Mouse (Mus musculus): ENCODE measurements around the gene 1700028K03Rik. TPM values are rescaled to one million over a fixed set of nuclear protein-coding genes. Genes with fewer than 3 reads are reported as not detected.

The 1700028K03Rik gene
- polyA plus RNA-seq, 1 experiment from 2014 or later: 0.04 TPM

DNA sequence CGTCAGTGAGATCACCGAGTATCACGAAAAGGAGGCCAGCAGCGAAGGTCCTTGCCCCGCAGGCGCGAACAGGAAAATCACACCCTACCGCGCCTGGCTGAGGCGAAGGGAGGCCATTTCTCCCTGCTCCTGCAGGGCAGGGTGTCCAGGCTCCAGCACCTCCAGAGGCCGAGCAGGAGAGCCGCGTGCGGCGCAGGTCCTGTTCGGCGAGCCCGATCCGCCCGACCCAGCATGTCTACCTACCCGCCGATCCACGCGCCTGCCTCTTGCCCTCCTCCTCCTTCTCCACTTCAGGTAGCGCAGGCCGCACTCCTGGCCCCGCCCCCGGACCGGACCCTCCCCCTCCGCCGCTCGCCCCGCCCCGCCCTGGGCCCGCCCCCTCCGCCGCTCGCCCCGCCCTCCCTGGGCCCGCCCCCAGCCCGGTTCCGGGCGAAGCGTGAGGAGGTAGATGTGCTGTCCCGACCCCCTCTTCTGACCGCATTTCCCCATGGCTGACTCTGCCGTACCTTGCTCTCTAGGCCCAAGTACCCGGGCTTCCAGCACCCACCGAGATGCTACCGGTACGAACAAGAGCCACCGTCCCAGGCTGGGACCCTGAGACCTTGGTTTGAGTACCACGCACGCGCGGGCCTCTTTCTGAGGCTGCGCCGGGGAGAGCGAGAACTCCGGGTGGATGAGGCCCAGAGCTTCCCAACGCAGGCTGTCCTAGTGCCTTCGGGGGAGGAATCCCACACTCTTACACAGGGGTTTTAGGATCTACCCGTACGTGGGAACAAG is 63.0 kb downstream of the 1700028K03Rik start, which contains the start of the genes Rpap2 and Glmn:
TSS of gene Rpap2 (plus strand) at position 73 of the 777 bp plus-strand sequence.
TSS of gene Glmn (minus strand) at position 588 of the 777 bp plus-strand sequence.
- Histone ChIP-seq H3K4me3 (ENCODE audit: low read depth, low read length) (peak within 1 kb of the TSS; percentile 72), H3K9ac (peak within 1 kb of the TSS; percentile 71), H3K27me3 (ENCODE audit: insufficient read depth, low read length) (no peaks in the 10 kb centered on the region), H3K4me2 (peak within 1 kb of the TSS; percentile 81), H3K27ac (ENCODE audit: low read depth) (peak within 1 kb of the TSS; percentile 84), H3K4me1 (ENCODE audit: insufficient read depth) (0 out of 2 replicates have a peak, but pooled peaks cover 3% of the 10 kb centered on the region), H3K36me3 (ENCODE audit: insufficient read depth) (peaks cover 14% of the 10 kb centered on the region), H3K9me3 (ENCODE audit: low read depth, low read length) (no peaks in the 10 kb centered on the region)
- peak; percentile 88 for DNase-seq
- TF ChIP-seq CTCF (IDR thresholded peaks at IDR 0.05; ENCODE audit: low read depth): no peak
- peak; percentile 96 for ATAC-seq (ENCODE audit: insufficient read depth)
- WGBS: 1% methylated on average over 59 of the region's 64 CpGs

DNA sequence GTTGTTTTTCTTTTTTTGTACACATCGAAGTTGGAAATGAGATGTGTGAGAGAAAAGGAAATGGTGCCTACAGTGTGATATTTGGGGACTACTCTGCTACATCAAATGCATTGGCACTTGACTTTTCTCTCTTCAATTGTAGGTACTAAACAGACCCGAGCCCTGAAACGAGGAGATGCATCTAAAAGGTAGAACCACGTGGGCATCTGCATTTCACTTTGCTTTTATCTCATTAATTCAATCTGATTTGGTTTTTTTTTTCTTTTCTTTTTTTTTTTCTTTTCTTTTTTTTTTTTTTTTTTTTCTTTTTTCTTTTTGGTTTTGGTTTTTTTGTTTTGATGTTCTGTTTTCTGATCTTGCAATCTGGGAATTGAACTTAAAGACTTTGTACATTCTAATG is 63.9 kb downstream of the 1700028K03Rik start:
- Histone ChIP-seq H3K27me3 (ENCODE audit: insufficient read depth, low read length) (no peaks in the 10 kb centered on the region), H3K9me3 (ENCODE audit: low read depth, low read length) (no peaks in the 10 kb centered on the region), H3K4me2 (peak overlapping the region; percentile 81), H3K27ac (ENCODE audit: low read depth) (no peak overlapping the region), H3K4me3 (ENCODE audit: low read depth, low read length) (peak overlapping the region; percentile 72), H3K36me3 (ENCODE audit: insufficient read depth) (peaks cover 17% of the 10 kb centered on the region), H3K4me1 (ENCODE audit: insufficient read depth) (0 out of 2 replicates have a peak, but pooled peaks cover 3% of the 10 kb centered on the region), H3K9ac (peak overlapping the region; percentile 71; the same call in 1 of the 2 replicates)
- 22% methylated on average over 4 of the region's 4 CpGs for WGBS
- DNase-seq (peak; percentile 11), ATAC-seq (ENCODE audit: insufficient read depth) (no peak)
- TF ChIP-seq CTCF (IDR thresholded peaks at IDR 0.05; ENCODE audit: low read depth): no peak

Other genes with a start within 250 kb of the 1700028K03Rik start
- 23.8 and 23.9 TPM in 2 replicates for gene Tgfbr3, start 245.1 kb upstream of the 1700028K03Rik start, polyA plus RNA-seq (2014; fragmentation: Nextera tagmentation; extraction: Ambion mirVana)
- 1.4 and 1.5 TPM in 2 replicates for gene Brdt, start 203.6 kb upstream of the 1700028K03Rik start, polyA plus RNA-seq (2014; fragmentation: Nextera tagmentation; extraction: Ambion mirVana)
- gene Ephx4, start 132.0 kb upstream of the 1700028K03Rik start, polyA plus RNA-seq (2014; fragmentation: Nextera tagmentation; extraction: Ambion mirVana): 1.6 and 2.2 TPM in 2 replicates
- gene Lpcat2b, start 103.2 kb upstream of the 1700028K03Rik start, polyA plus RNA-seq (2014; fragmentation: Nextera tagmentation; extraction: Ambion mirVana): not detected in 2 replicates
- gene Btbd8, start 96.7 kb upstream of the 1700028K03Rik start, polyA plus RNA-seq (2014; fragmentation: Nextera tagmentation; extraction: Ambion mirVana): 4.3 and 5.9 TPM in 2 replicates
- gene Gm42669, start 27.1 kb upstream of the 1700028K03Rik start, polyA plus RNA-seq (2014; fragmentation: Nextera tagmentation; extraction: Ambion mirVana): 0.41 and 0.43 TPM in 2 replicates
- 17.5 and 17.8 TPM in 2 replicates for gene Rpap2, start 62.7 kb downstream of the 1700028K03Rik start, polyA plus RNA-seq (2014; fragmentation: Nextera tagmentation; extraction: Ambion mirVana)
- gene Glmn, start 63.2 kb downstream of the 1700028K03Rik start, polyA plus RNA-seq (2014; fragmentation: Nextera tagmentation; extraction: Ambion mirVana): 27.2 and 27.5 TPM in 2 replicates
- gene Gfi1, start 191.3 kb downstream of the 1700028K03Rik start, polyA plus RNA-seq (2014; fragmentation: Nextera tagmentation; extraction: Ambion mirVana): 0.07 and 0.14 TPM in 2 replicates